Mouse (Mus musculus) forelimb bud, embryonic 11.5 days (tissue): ENCODE results near the gene Majin.

Experiments
- DNase-seq: peaks from one replicate; pipeline ENCODE4 v3.0.0-alpha.2; 2012; ENCODE audit warnings: low read depth, low spot score

Gene Majin

GRCm38 (mm10) chr19:6184131-6184530 lies at the start of gene Majin:
Majin (plus strand) TSS chr19:6184388.
- no peak for DNase-seq

- DNase-seq: no peak
Measured at GRCm38 (mm10) chr19:6136397-6136796, 47.8 kb upstream of the Majin start.

GRCm38 (mm10) chr19:6139701-6140100 lies 44.5 kb upstream of the Majin start:
- DNase-seq: no peak

GRCm38 (mm10) chr19:6140374-6140677 lies 43.9 kb upstream of the Majin start:
- DNase-seq: no peak

GRCm38 (mm10) chr19:6140678-6141393 lies 43.4 kb upstream of the Majin start, which contains the start of gene Batf2:
Batf2 (plus strand) TSS chr19:6140983.
- peak; percentile 97 for DNase-seq

- peak; percentile 92 for DNase-seq
Measured at GRCm38 (mm10) chr19:6141394-6141749, 42.8 kb upstream of the Majin start, which contains the start of gene Arl2. Arl2 (minus strand) TSS chr19:6141548.

GRCm38 (mm10) chr19:6144842-6145241 lies 39.3 kb upstream of the Majin start:
- DNase-seq: no peak

- no peak for DNase-seq
Measured at GRCm38 (mm10) chr19:6155174-6155573, 29.0 kb upstream of the Majin start.

- no peak for DNase-seq
Measured at GRCm38 (mm10) chr19:6156372-6156771, 27.8 kb upstream of the Majin start.

GRCm38 (mm10) chr19:6157220-6157619 lies 27.0 kb upstream of the Majin start:
- no peak for DNase-seq

GRCm38 (mm10) chr19:6163872-6164547 lies 20.2 kb upstream of the Majin start:
- DNase-seq: no peak

GRCm38 (mm10) chr19:6166750-6167149 lies 17.4 kb upstream of the Majin start:
- no peak for DNase-seq

- DNase-seq: no peak
Measured at GRCm38 (mm10) chr19:6171215-6171614, 13.0 kb upstream of the Majin start.

- DNase-seq: no peak
Measured at GRCm38 (mm10) chr19:6174771-6175170, 9.4 kb upstream of the Majin start.

- DNase-seq: no peak
Measured at GRCm38 (mm10) chr19:6178775-6179174, 5.4 kb upstream of the Majin start.

GRCm38 (mm10) chr19:6181629-6182028 lies 2.6 kb upstream of the Majin start:
- peak; percentile 58 for DNase-seq

- DNase-seq: no peak
Measured at GRCm38 (mm10) chr19:6182534-6182933, 1.7 kb upstream of the Majin start.

- DNase-seq: no peak
Measured at GRCm38 (mm10) chr19:6204265-6204664, 20.1 kb downstream of the Majin start.

- no peak for DNase-seq
Measured at GRCm38 (mm10) chr19:6206716-6207115, 22.5 kb downstream of the Majin start.

GRCm38 (mm10) chr19:6216046-6216705 lies 32.0 kb downstream of the Majin start:
- DNase-seq: no peak

- no peak for DNase-seq
Measured at GRCm38 (mm10) chr19:6218606-6219005, 34.4 kb downstream of the Majin start.

GRCm38 (mm10) chr19:6226135-6226534 lies 41.9 kb downstream of the Majin start, which contains the start of gene Gpha2:
Gpha2 (plus strand) TSS chr19:6226380.
- peak; percentile 68 for DNase-seq

- DNase-seq: no peak
Measured at GRCm38 (mm10) chr19:6226763-6227162, 42.6 kb downstream of the Majin start.
